ENCODE assay signal across 8 mouse cellular contexts in the genomic region with DNA sequence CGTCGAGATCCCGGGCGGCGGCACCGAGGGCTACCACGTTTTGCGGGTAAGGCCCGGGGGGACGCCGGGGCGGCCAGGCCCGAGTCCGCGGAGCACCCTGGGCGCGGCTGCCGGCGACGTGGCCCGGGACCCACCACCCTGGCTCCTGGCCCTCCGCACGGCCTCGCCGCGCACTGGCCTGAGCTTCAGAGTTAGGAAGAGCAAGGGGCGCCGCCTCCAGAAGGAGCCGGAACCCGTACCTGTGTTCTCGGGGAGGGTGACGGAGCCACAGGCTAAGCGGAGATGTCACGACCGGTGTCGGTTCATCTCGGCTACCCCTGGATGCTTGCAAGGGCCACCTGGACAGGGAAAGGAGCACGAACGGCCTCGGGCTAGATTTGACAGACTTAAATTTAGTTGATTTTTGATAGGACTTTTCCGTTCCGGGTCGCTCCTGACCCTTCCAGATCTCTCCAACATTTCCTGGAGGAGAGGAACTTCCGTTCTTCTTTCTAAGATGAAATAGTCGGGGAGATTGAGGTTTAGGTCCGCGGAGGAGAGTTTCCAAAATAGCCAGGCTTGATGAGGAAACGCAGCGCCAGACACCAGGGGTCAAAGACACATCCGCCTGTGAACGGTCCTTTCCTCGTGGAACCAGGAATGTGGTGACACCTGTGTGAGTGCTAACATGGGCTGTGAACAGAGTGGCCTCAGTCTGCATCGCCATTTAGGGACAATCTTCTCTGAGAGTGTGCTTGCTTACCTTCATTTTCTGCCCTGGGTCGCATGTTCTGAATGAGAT. TPM values are rescaled to one million over a fixed set of nuclear protein-coding genes. Genes with fewer than 3 reads are reported as not detected.
A peak's percentile ranks its signal among the peaks of the same experiment; 100 is the strongest.
DNase-seq lines count a peak whose midpoint lies in the region; ATAC-seq and TF ChIP-seq lines count a peak whose summit lies in the region.

A gene (minus strand): TSS at position 394 of the 781 bp plus-strand sequence.

- TF ChIP-seq CTCF in kidney, adult 2 months (conservative IDR thresholded peaks at IDR 0.05; ENCODE audit: insufficient read depth, insufficient read length, low read depth, low read length), result no peak
- TF ChIP-seq CTCF in CH12.LX (conservative IDR thresholded peaks at IDR 0.05 in 1 of 2, IDR thresholded peaks at IDR 0.05 in 1 of 2; ENCODE audit: low read depth in 2 of 2, low read length in 2 of 2), result no peak

- H3K36me3 ChIP-seq in kidney, adult 2 months (ENCODE audit: control insufficient read depth, insufficient read depth, low read length), result no peaks in the 10 kb centered on the region
- H3K36me3 ChIP-seq in CH12.LX (replicated peaks in 1 of 2; ENCODE audit: control insufficient read depth in 1 of 2, insufficient read depth in 1 of 2, low read length in 1 of 2), result peaks cover 3 to 18% of the 10 kb centered on the region in 2 experiments
- peaks cover 13% of the 10 kb centered on the region for H3K36me3 ChIP-seq in heart, embryonic 14.5 days (ENCODE audit: control insufficient read depth, insufficient read depth, low read length)

- peak within 1 kb of the TSS; percentile 72 for H3K27ac ChIP-seq in kidney, adult 2 months (ENCODE audit: insufficient read depth, low read depth, low read length)
- peak within 1 kb of the TSS; percentile 60 for H3K27ac ChIP-seq in CH12.LX (ENCODE audit: insufficient read depth, low read depth)
- peak within 1 kb of the TSS; percentile 87 to 97 for H3K27ac ChIP-seq in heart, embryonic 14.5 days (replicated peaks in 1 of 2; ENCODE audit: control insufficient read depth in 1 of 2, insufficient read depth in 1 of 2, low read depth in 2 of 2, low read length in 2 of 2)

- peak within 1 kb of the TSS; percentile 93 for H3K4me3 ChIP-seq in kidney, adult 2 months (ENCODE audit: insufficient read depth, low read depth, low read length)
- H3K4me3 ChIP-seq in CH12.LX (replicated peaks in 1 of 3; ENCODE audit: low read depth in 2 of 3, low read length in 2 of 3, poor library complexity in 1 of 3), result peak within 1 kb of the TSS; percentile 91 to 96 (median 94)
- H3K4me3 ChIP-seq in heart, embryonic 14.5 days (ENCODE audit: control insufficient read depth in 1 of 2, insufficient read depth in 1 of 2, low read depth in 1 of 2, low read length in 2 of 2), result peak within 1 kb of the TSS; percentile 95 to 96

- DNase-seq in kidney, adult 2 months, result peak; percentile 38
- DNase-seq in kidney, postnatal 4 days, result no peak
- DNase-seq in CH12.LX (ENCODE audit: extremely low read depth) (peak; percentile 23), liver (peak; percentile 19)
- peak; percentile 35 for DNase-seq in cerebellum, adult 9-10 months
- no peak for DNase-seq in spleen, adult 18-20 months

- no peak for TF ChIP-seq RAD21 in CH12.LX (IDR thresholded peaks at IDR 0.05; ENCODE audit: low read depth, low read length)

- H3K4me2 ChIP-seq in CH12.LX (ENCODE audit: insufficient read depth, low read depth, poor library complexity, severe bottlenecking), result peak within 1 kb of the TSS; percentile 100
- peak within 1 kb of the TSS; percentile 89 for H3K4me2 ChIP-seq in heart, embryonic 14.5 days (ENCODE audit: low read length)

- H3K9ac ChIP-seq in CH12.LX (ENCODE audit: insufficient read depth, low read depth), result peak within 1 kb of the TSS; percentile 88
- peak within 1 kb of the TSS; percentile 99 for H3K9ac ChIP-seq in heart, embryonic 14.5 days (ENCODE audit: low read length)

- peaks cover 48% of the 10 kb centered on the region for H3K79me2 ChIP-seq in CH12.LX (replicated peaks; ENCODE audit: control insufficient read depth, extremely low read depth, insufficient read depth, poor library complexity, severe bottlenecking)

- in situ Hi-C loops in CH12.LX (cut with MboI; ENCODE audit: low pct_ligation_motif_present, low pct_unique_long_range_greater_than_20kb, low sequenced_read_pairs), result no loop called here

- no peak for TF ChIP-seq POLR2A in kidney, adult 2 months (IDR thresholded peaks at IDR 0.05; ENCODE audit: low read depth, low read length)
- TF ChIP-seq POLR2A in CH12.LX (IDR thresholded peaks at IDR 0.05; ENCODE audit: low read depth, low read length), result no peak

- dilution Hi-C loops in CH12.LX (cut with MboI; ENCODE audit: extremely low pct_ligation_motif_present, extremely low pct_unique_long_range_greater_than_20kb, low sequenced_read_pairs), result no loop called here

- no peak for TF ChIP-seq EP300 in CH12.LX (IDR thresholded peaks at IDR 0.05; ENCODE audit: low read length)

- under 1% methylated on average over 54 of the region's 54 CpGs for WGBS in kidney, adult 2 months
- under 1% methylated on average over 50 of the region's 54 CpGs for WGBS in heart, embryonic 14.5 days

- no peaks in the 10 kb centered on the region for H3K27me3 ChIP-seq in kidney, adult 2 months (replicated peaks; ENCODE audit: control insufficient read depth, insufficient read depth, low read length)
- no peaks in the 10 kb centered on the region for H3K27me3 ChIP-seq in CH12.LX (replicated peaks)
- H3K27me3 ChIP-seq in heart, embryonic 14.5 days (ENCODE audit: control insufficient read depth, insufficient read depth, low read length), result peaks cover 7% of the 10 kb centered on the region; the same call in 1 of the 2 replicates

- no peaks in the 10 kb centered on the region; the same call in none of the 2 replicates for H3K4me1 ChIP-seq in kidney, adult 2 months (ENCODE audit: control insufficient read depth, insufficient read depth, low read length)
- peaks cover 8 to 46% of the 10 kb centered on the region in 2 experiments; a peak in 3 of 4 replicates for H3K4me1 ChIP-seq in CH12.LX (ENCODE audit: control insufficient read depth in 1 of 2, insufficient read depth in 2 of 2)
- peaks cover 0 to 14% of the 10 kb centered on the region in 2 experiments; a peak in 2 of 4 replicates for H3K4me1 ChIP-seq in heart, embryonic 14.5 days (ENCODE audit: control insufficient read depth in 2 of 2, insufficient read depth in 2 of 2, low read length in 2 of 2)

- ATAC-seq in heart, embryonic 14.5 days (ENCODE audit: insufficient number of reproducible peaks, insufficient read depth, low FRiP score, low read depth), result peak; percentile 69
- peak; percentile 18 for ATAC-seq in monocyte, adult 5-6 weeks (replicated peaks; ENCODE audit: insufficient number of reproducible peaks, low FRiP score, low TSS enrichment, poor library complexity, severe bottlenecking)

- no peaks in the 10 kb centered on the region for H3K9me3 ChIP-seq in CH12.LX (replicated peaks; ENCODE audit: low read length)
- H3K9me3 ChIP-seq in heart, embryonic 14.5 days (ENCODE audit: control insufficient read depth, low read length), result no peaks in the 10 kb centered on the region

TF ChIP-seq in CH12.LX, 34 proteins besides CTCF, POLR2A, EP300 and RAD21:
- TF ChIP-seq HCFC1 (IDR thresholded peaks at IDR 0.05; ENCODE audit: low read depth, low read length) (no peak), CHD1 (IDR thresholded peaks at IDR 0.05; ENCODE audit: low read depth, low read length) (0 out of 2 replicates have a peak, but pooled peaks have one; percentile 19)
TF ChIP-seq in CH12.LX: peak in this region for 1.

RNA-seq across cellular contexts. Expression of the gene that starts here (rescaled TPM):
- 0.39 and 0.45 TPM in 2 replicates for polyA plus RNA-seq in kidney, adult 2 months (2012; rRNA removed)
- total RNA-seq in CH12.LX (2012; rRNA removed), result 0.63 and 0.64 TPM in 2 replicates
- total RNA-seq in CH12.LX (2014; rRNA removed), result not detected in 2 replicates
- polyA plus RNA-seq in CH12.LX (2012; ENCODE audit: insufficient read length, low read depth), result 0.33 TPM in 1 of 2 replicates, not detected in the other
- 3.9 and 4.4 TPM in 2 replicates for polyA plus RNA-seq in heart, embryonic 14.5 days (2014; fragmentation: Nextera tagmentation; extraction: Ambion mirVana)
- total RNA-seq in monocyte, adult 5-6 weeks (2017), result not detected in 3 replicates

Comparison
In these comparisons a context has a peak if more than half of its experiments do, and no peak if none do; other contexts are left out.
1. Peak in DNase-seq, H3K4me3 ChIP-seq and H3K27ac ChIP-seq in kidney, adult 2 months; RNA of the gene not detected or under 1 TPM.
2. Peak in DNase-seq, H3K4me3 ChIP-seq, H3K27ac ChIP-seq, H3K9ac ChIP-seq and H3K4me2 ChIP-seq in CH12.LX; RNA of the gene not detected or under 1 TPM.
3. Peak in ATAC-seq in monocyte, adult 5-6 weeks; RNA of the gene not detected or under 1 TPM.
4. DNase-seq: peak in cerebellum, adult 9-10 months (single experiment) and liver (single experiment); none in kidney, postnatal 4 days (0 of 2) and spleen, adult 18-20 months (0 of 2).
5. Peak in every context shown above with its lines, with median percentiles within 50 percentile points of each other: H3K27ac ChIP-seq and H3K4me3 ChIP-seq.